Mouse (Mus musculus) erythroblast, embryonic 14.5 days (primary cell): ENCODE data around the gene Hbq1b.
A peak's percentile ranks its signal among the peaks of the same experiment; 100 is the strongest.

ENCODE experiments used
- GATA1 ChIP-seq: IDR thresholded peaks from 2 replicates; pipeline ENCODE4 v1.6.1; 2012; ENCODE audit warnings: low read length, inconsistent platforms, mixed read lengths
- TAL1 ChIP-seq: IDR thresholded peaks from 3 replicates; pipeline ENCODE4 v1.6.1; 2012; ENCODE audit warnings: low read length, inconsistent platforms, mixed read lengths

DNA sequence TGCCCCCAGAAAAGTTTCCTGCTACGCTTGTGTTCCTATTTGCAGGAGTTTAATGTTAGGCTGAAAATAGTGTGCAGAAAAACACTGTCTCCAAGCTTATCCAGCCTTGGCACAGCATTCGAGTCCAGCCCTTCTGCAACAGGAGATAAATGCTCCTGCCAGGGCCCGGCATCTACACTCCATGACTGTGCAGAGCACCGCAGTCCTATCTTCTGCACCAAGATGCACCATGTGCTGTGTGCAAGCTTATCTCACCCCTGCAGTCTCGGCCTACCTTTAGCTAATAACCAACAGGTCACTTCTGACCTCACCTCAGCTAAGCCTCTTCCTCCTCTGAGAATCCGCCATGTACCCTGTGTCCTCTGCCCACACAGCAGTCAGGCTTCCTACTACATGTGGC is 41.2 kb upstream of the Hbq1b start:
- TF ChIP-seq GATA1, result peak; percentile 100
- peak; percentile 100 for TF ChIP-seq TAL1
